Mouse (Mus musculus) stomach, postnatal 0 days (tissue): ENCODE measurements around the gene Igll1. TPM values are rescaled to one million over a fixed set of nuclear protein-coding genes. Genes with fewer than 3 reads are reported as not detected.

ENCODE experiments used
- ATAC-seq: fragments of 200-750 bp; cut with Nextera tagmentation; 2 replicates; pipeline ENCODE4 v1.8.0; 2017; ENCODE audit not compliant: low FRiP score, low TSS enrichment
- DNase-seq: peaks from one replicate; pipeline ENCODE4 v3.0.0-alpha.2; 2016; ENCODE audit warnings: low spot score
- H3K27ac ChIP-seq: fragments of 300-500 bp; sonication (generic); replicated peaks from 2 replicates; pipeline ENCODE4 v1.5.1; 2014; ENCODE audit warnings: mild to moderate bottlenecking, control low read depth
- H3K27me3 ChIP-seq: fragments of 300-500 bp; sonication (generic); 2 replicates; pipeline ENCODE4 v1.6.1; 2014; ENCODE audit warnings: low read length; ENCODE audit not compliant: control insufficient read depth, insufficient read depth
- H3K36me3 ChIP-seq: fragments of 300-500 bp; sonication (generic); 2 replicates; pipeline ENCODE4 v1.6.1; 2014; ENCODE audit warnings: low read length, mixed read lengths; ENCODE audit not compliant: control insufficient read depth, insufficient read depth
- H3K4me1 ChIP-seq: fragments of 300-500 bp; sonication (generic); replicated peaks from 2 replicates; pipeline ENCODE4 v1.6.1; 2014; ENCODE audit warnings: antibody characterized with exemption; ENCODE audit not compliant: control insufficient read depth, insufficient read depth
- H3K4me2 ChIP-seq: fragments of 300-500 bp; sonication (generic); replicated peaks from 2 replicates; pipeline ENCODE4 v1.6.1; 2014; ENCODE audit warnings: low read depth, mild to moderate bottlenecking, control low read depth, moderate library complexity
- H3K4me3 ChIP-seq: fragments of 300-500 bp; sonication (generic); 2 replicates; pipeline ENCODE4 v1.5.1; 2014; ENCODE audit warnings: low read depth, low read length, control low read depth
- H3K9ac ChIP-seq: fragments of 300-500 bp; sonication (generic); 2 replicates; pipeline ENCODE4 v1.6.1; 2014; ENCODE audit warnings: mild to moderate bottlenecking, low read length, control low read depth, mixed read lengths
- H3K9me3 ChIP-seq: fragments of 300-500 bp; sonication (generic); 2 replicates; pipeline ENCODE4 v1.6.1; 2016; ENCODE audit warnings: low read length; ENCODE audit not compliant: control insufficient read depth
- CTCF ChIP-seq: IDR thresholded peaks from 2 replicates; pipeline ENCODE4 v1.5.1; 2016; ENCODE audit warnings: antibody characterized with exemption, low read depth, mild to moderate bottlenecking, moderate library complexity
- EP300 ChIP-seq: optimal IDR thresholded peaks from 2 replicates; pipeline ENCODE3; 2016; ENCODE audit warnings: antibody characterized with exemption
- WGBS: fragments of 180-500 bp; shearing (Covaris S2); extraction: QIAGEN DNeasy Blood & Tissue Kit; methylation state at CpG from one replicate; pipeline ENCODE4 v1.1.7; 2014; 5-methylcytosine and 5-hydroxymethylcytosine counted together
- polyA plus RNA-seq: library from polyadenylated mRNA; unstranded; fragments of >200 nt; fragmentation: Nextera tagmentation; extraction: Ambion mirVana; gene quantifications from 2 replicates; pipeline ENCODE4 v1.2.1, GENCODE M21; 2015

Igll1 gene
- polyA plus RNA-seq, 1 experiment from 2014 or later, result not detected

DNA sequence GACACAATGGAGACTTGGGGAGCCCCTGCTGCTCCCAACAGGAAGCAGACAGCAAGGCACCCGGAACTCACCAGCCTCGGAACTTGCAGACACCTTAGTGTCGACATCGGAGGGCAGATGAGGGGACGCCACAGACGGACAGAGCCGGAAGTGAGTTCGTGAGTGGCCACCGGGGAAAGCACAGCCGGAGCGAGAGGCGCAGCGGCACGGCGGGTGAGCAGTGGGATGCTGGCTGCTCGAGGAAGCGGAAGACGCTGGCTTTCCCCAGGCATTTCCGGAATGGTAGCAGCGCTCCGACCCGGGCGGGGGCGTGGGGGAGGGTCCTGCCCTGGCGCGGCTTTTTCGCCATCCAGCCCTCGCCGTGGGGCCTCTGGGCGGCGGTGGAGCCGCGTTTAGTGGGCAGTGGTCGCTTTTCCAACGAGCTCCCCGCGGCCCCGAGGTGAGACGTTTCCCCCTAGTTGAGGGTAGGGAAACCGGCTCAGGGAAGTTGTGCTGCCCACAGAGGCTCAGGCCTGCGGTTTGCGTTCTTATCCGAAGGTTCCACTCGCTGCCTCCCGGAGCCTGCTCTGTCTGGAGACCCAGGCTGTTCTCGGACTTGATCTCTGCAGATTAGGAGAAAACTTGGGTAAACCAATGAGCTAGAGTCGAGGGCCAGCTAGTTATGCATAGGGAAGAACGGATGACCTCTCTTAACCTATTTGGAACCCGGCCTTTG lies 7.0 kb upstream of the Igll1 start, which contains the start of the genes Top3b and Vpreb1:
Gene Top3b, plus strand, starts transcription at position 120 of the 715 bp plus-strand sequence.
Gene Vpreb1, minus strand, starts transcription at position 227 of the 715 bp plus-strand sequence.
- peak within 1 kb of the TSS; percentile 98 for H3K27ac ChIP-seq
- 0 out of 2 replicates have a peak, but pooled peaks cover 3% of the 10 kb centered on the region for H3K4me1 ChIP-seq
- DNase-seq (peak; percentile 95), ATAC-seq (peak; percentile 98)
- H3K9ac ChIP-seq, result peak within 1 kb of the TSS; percentile 93
- H3K27me3 ChIP-seq, result no peaks in the 10 kb centered on the region
- TF ChIP-seq CTCF, result peak; percentile 54
- TF ChIP-seq EP300, result peak; percentile 3
- under 1% methylated on average over 47 of the region's 49 CpGs for WGBS
- H3K9me3 ChIP-seq, result no peaks in the 10 kb centered on the region
- peak within 1 kb of the TSS; percentile 68 for H3K4me2 ChIP-seq
- 0 out of 2 replicates have a peak, but pooled peaks cover 2% of the 10 kb centered on the region for H3K36me3 ChIP-seq
- H3K4me3 ChIP-seq, result peak within 1 kb of the TSS; percentile 76

DNA sequence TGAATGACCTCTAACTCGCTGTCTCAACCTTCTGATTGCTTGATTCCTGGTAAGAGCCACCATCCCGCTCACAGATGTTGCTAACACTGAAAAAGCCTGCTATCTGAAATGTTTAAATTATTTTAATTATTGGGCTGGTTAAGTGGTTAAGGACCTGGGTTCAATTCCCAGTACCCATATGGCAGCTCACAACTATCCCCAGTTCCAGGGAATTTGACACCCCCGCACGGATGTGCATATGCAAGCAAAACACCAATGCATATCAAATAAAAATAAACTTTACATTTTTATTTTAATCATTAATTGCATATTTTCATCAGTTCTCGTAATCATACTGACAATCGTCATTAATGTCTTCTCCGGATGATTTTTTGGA lies 6.4 kb upstream of the Igll1 start:
- H3K27me3 ChIP-seq, result no peaks in the 10 kb centered on the region
- peak; percentile 45; the same call in 1 of the 2 replicates for ATAC-seq
- no peak for DNase-seq
- TF ChIP-seq EP300, result peak; percentile 20
- TF ChIP-seq CTCF, result no peak
- H3K4me2 ChIP-seq, result peak overlapping the region; percentile 68
- no peak overlapping the region; the same call in 1 of the 2 replicates for H3K27ac ChIP-seq
- peak overlapping the region; percentile 76 for H3K4me3 ChIP-seq
- 34% methylated on average over 7 of the region's 7 CpGs for WGBS
- no peaks in the 10 kb centered on the region for H3K9me3 ChIP-seq
- H3K9ac ChIP-seq, result peak overlapping the region; percentile 93; the same call in 1 of the 2 replicates
- 0 out of 2 replicates have a peak, but pooled peaks cover 2% of the 10 kb centered on the region for H3K36me3 ChIP-seq
- 0 out of 2 replicates have a peak, but pooled peaks cover 3% of the 10 kb centered on the region for H3K4me1 ChIP-seq

DNA sequence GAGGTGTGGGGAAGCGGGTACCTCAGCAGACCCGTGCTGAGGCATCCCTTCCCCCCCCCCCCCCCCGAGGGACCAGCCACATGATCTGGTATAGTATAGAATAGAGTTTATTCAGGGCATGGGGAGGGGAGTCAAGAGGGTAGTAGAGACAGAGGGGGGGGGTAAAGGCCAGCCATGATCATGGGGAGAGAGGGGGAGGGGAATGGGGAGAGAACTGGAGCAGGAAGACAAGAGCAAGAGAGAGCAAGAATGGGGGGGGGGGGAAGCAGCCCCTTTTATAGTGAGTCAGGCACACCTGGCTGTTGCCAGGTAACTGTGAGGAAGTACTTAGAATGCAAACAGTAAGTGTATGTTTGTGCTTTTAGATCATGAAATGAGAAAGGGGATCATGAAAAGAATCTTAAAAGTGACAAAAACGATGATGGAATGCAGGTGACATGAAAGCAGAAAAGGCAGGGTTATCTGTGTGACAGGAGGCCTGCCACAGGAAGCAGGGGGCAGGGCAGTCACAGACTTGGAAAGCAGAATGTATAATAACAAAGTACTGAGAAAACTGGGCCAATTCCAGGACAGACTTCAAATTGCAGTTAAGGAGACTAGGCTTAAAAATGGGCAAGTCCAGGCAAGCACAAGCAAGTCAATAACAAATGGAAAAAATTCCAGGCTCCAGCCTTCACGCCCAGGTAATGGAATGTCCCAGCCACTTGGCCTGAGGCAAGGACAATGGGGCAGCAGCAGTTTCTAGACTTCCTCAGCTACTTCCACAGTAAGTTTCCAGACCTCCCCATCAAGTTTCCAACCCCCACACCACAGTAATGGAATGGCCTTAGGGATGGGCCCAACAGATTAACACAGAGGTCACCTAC lies 2.1 kb upstream of the Igll1 start:
- H3K27ac ChIP-seq, result 0 out of 2 replicates have a peak overlapping the region, but pooled peaks have one; percentile 8
- H3K4me1 ChIP-seq, result no peaks in the 10 kb centered on the region
- 35% methylated on average over 4 of the region's 5 CpGs for WGBS
- no peak overlapping the region for H3K4me3 ChIP-seq
- no peaks in the 10 kb centered on the region for H3K36me3 ChIP-seq
- no peaks in the 10 kb centered on the region for H3K27me3 ChIP-seq
- H3K9me3 ChIP-seq, result no peaks in the 10 kb centered on the region
- 0 out of 2 replicates have a peak, but pooled peaks have one; percentile 26 for ATAC-seq
- H3K4me2 ChIP-seq, result no peak overlapping the region
- TF ChIP-seq CTCF, result no peak
- TF ChIP-seq EP300, result peak; percentile 82
- DNase-seq, result peak; percentile 33
- no peak overlapping the region for H3K9ac ChIP-seq

DNA sequence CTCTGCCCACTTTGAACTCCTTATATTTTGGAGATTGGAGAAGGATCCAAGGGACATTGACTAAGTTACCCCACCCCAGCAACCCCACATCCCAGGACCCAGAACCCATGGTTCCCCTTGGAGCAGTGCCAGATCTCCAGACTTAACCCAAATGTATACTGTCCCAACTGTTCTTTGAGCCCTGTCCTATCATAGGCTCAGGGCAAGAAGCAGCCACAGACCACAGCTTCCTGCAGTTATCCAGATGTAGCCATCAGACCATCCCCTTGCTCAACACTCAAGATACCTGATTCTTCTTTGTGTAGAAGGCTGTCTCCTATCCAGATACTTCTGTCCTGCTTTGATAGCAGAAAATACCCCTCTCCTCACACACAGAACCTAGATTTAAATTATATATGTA lies 1.4 kb upstream of the Igll1 start:
- H3K4me1 ChIP-seq, result no peaks in the 10 kb centered on the region
- H3K27me3 ChIP-seq, result no peaks in the 10 kb centered on the region
- TF ChIP-seq EP300, result no peak
- H3K4me3 ChIP-seq, result no peak overlapping the region
- no peak overlapping the region for H3K4me2 ChIP-seq
- DNase-seq (no peak), ATAC-seq (no peak)
- no peak overlapping the region for H3K9ac ChIP-seq
- H3K27ac ChIP-seq, result no peak overlapping the region
- H3K9me3 ChIP-seq, result no peaks in the 10 kb centered on the region
- no peaks in the 10 kb centered on the region for H3K36me3 ChIP-seq

DNA sequence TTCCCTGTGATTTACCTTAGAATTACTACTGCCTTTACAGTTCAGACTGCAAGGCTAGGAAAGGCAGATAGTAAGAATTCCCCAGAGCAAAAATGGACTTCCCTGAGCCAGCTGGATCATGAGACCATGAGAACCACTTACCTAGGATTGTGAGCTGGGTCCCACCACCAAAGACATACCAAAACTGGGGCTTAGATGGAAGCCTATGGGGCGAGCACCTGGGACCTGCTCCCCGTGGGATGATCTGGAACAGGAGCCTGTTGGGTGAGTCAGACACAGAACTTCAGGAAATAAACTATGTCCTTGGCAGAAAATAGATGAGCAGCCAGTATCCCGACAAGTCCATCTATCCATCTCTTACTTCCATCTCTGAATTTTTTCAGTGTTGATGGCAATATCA lies 1.5 kb downstream of the Igll1 start:
- no peak overlapping the region for H3K9ac ChIP-seq
- H3K4me2 ChIP-seq, result no peak overlapping the region
- TF ChIP-seq EP300 (no peak), CTCF (no peak)
- no peaks in the 10 kb centered on the region for H3K9me3 ChIP-seq
- no peaks in the 10 kb centered on the region for H3K4me1 ChIP-seq
- H3K36me3 ChIP-seq, result no peaks in the 10 kb centered on the region
- DNase-seq (no peak), ATAC-seq (no peak)
- H3K27ac ChIP-seq, result no peak overlapping the region
- H3K4me3 ChIP-seq, result no peak overlapping the region
- no peaks in the 10 kb centered on the region for H3K27me3 ChIP-seq
- 63% methylated on average over 3 of the region's 3 CpGs for WGBS
